Mouse (Mus musculus) myocyte (in vitro differentiated cells): Measurements from ENCODE around the gene Prkcsh. TPM values are rescaled to one million over a fixed set of nuclear protein-coding genes. Genes with fewer than 3 reads are reported as not detected.

Experiments
- H3K27me3 ChIP-seq: one replicate; pipeline ENCODE4 v1.6.1; 2011; ENCODE audit not compliant: control insufficient read depth, insufficient read depth, insufficient read length
- H3K36me3 ChIP-seq: one replicate; pipeline ENCODE4 v1.6.1; 2011; ENCODE audit not compliant: control insufficient read depth, insufficient read depth
- H3K4me2 ChIP-seq: one replicate; pipeline ENCODE4 v1.6.1; 2011; ENCODE audit warnings: low read depth, control low read depth
- H3K4me3 ChIP-seq: one replicate; pipeline ENCODE4 v1.5.1; 2011; ENCODE audit warnings: mild to moderate bottlenecking, control low read depth, moderate library complexity
- H3K79me2 ChIP-seq: one replicate; pipeline ENCODE4 v1.6.1; 2011; ENCODE audit not compliant: control insufficient read depth, insufficient read depth
- H3ac ChIP-seq: one replicate; pipeline ENCODE4 v1.6.1; 2011; ENCODE audit not compliant: control insufficient read depth, insufficient read length
- CEBPB ChIP-seq: IDR thresholded peaks from 2 replicates; pipeline ENCODE4 v1.6.1; 2011; ENCODE audit warnings: mild to moderate bottlenecking, moderate library complexity; ENCODE audit not compliant: poor library complexity, insufficient read depth, severe bottlenecking
- E2F4 ChIP-seq: IDR thresholded peaks from one replicate; pipeline ENCODE4 v1.6.1; 2011; ENCODE audit warnings: mild to moderate bottlenecking, control low read depth, moderate library complexity; ENCODE audit not compliant: insufficient read depth
- MAX ChIP-seq: IDR thresholded peaks from one replicate; pipeline ENCODE4 v1.6.1; 2011; ENCODE audit warnings: low read depth, mild to moderate bottlenecking, control low read depth
- MYOD1 ChIP-seq, 3 experiments: IDR thresholded peaks; one replicate each; pipeline ENCODE4 v1.6.1; 2011; ENCODE audit warnings: control low read depth in 2 of 3, low read depth in 2 of 3, mild to moderate bottlenecking in 2 of 3, moderate library complexity in 1 of 3; ENCODE audit not compliant: insufficient read length in 2 of 3, control insufficient read depth in 1 of 3
- MYOG ChIP-seq, 3 experiments: IDR thresholded peaks; one replicate each; pipeline ENCODE4 v1.6.1; 2011; ENCODE audit warnings: control low read depth in 2 of 3, low read depth in 2 of 3, mild to moderate bottlenecking in 2 of 3; ENCODE audit not compliant: insufficient read length in 2 of 3, control insufficient read depth in 1 of 3, insufficient read depth in 1 of 3
- POLR2A ChIP-seq: IDR thresholded peaks from one replicate; pipeline ENCODE4 v1.6.1; 2011; ENCODE audit warnings: low read depth, mild to moderate bottlenecking, control low read depth, moderate library complexity; ENCODE audit not compliant: insufficient read length
- POLR2AphosphoS2 ChIP-seq: IDR thresholded peaks from one replicate; pipeline ENCODE4 v1.6.1; 2011; ENCODE audit warnings: low read depth, control low read depth; ENCODE audit not compliant: insufficient read length
- REST ChIP-seq: IDR thresholded peaks from one replicate; pipeline ENCODE4 v1.6.1; 2011; ENCODE audit warnings: mild to moderate bottlenecking, control low read depth, moderate library complexity; ENCODE audit not compliant: insufficient read depth, insufficient read length
- SRF ChIP-seq: IDR thresholded peaks from one replicate; pipeline ENCODE4 v1.6.1; 2011; ENCODE audit warnings: low read depth; ENCODE audit not compliant: control insufficient read depth, insufficient read length
- TCF12 ChIP-seq: IDR thresholded peaks from one replicate; pipeline ENCODE4 v1.6.1; 2011; ENCODE audit warnings: mild to moderate bottlenecking, control low read depth; ENCODE audit not compliant: poor library complexity, insufficient read depth, severe bottlenecking
- TCF3 ChIP-seq: IDR thresholded peaks from one replicate; pipeline ENCODE4 v1.6.1; 2011; ENCODE audit warnings: low read depth, control low read depth; ENCODE audit not compliant: insufficient read length
- USF1 ChIP-seq: IDR thresholded peaks from one replicate; pipeline ENCODE4 v1.6.1; 2011; ENCODE audit warnings: low read depth, mild to moderate bottlenecking, control low read depth, moderate library complexity
- polyA plus RNA-seq: library from polyadenylated mRNA; unstranded; fragments of >200 nt; fragmentation: generic; extraction: Trizol; gene quantifications from one replicate; pipeline ENCODE4 v1.2.1, GENCODE M21; 2012; ENCODE audit warnings: missing spikeins

Gene Prkcsh
- polyA plus RNA-seq, 1 experiment, result 127 TPM

- Histone ChIP-seq H3K4me3 (no peak overlapping the region), H3K4me2 (no peak overlapping the region), H3ac (no peak overlapping the region), H3K27me3 (no peaks in the 10 kb centered on the region), H3K36me3 (no peaks in the 10 kb centered on the region), H3K79me2 (no peaks in the 10 kb centered on the region)
- TF ChIP-seq MYOD1 (IDR thresholded peaks at IDR 0.05; ENCODE audit: control insufficient read depth in 1 of 3, insufficient read length in 2 of 3, low read depth in 2 of 3), result no peak
- no peak for TF ChIP-seq MAX
- TF ChIP-seq TCF12, result no peak
- no peak for TF ChIP-seq CEBPB
- TF ChIP-seq SRF, result no peak
- TF ChIP-seq E2F4, result no peak
- TF ChIP-seq USF1, result no peak
- no peak for TF ChIP-seq POLR2A
- TF ChIP-seq TCF3, result no peak
- TF ChIP-seq MYOG (IDR thresholded peaks at IDR 0.05; ENCODE audit: control insufficient read depth in 1 of 3, insufficient read depth in 1 of 3, insufficient read length in 2 of 3, low read depth in 2 of 3), result no peak
- TF ChIP-seq REST, result no peak
- no peak for TF ChIP-seq POLR2AphosphoS2
Measured at GRCm38 (mm10) chr9:21983911-21984310, 18.7 kb upstream of the Prkcsh start.

- H3ac ChIP-seq, result no peak overlapping the region
- no peaks in the 10 kb centered on the region for H3K79me2 ChIP-seq
- no peaks in the 10 kb centered on the region for H3K27me3 ChIP-seq
- no peak overlapping the region for H3K4me2 ChIP-seq
- peak overlapping the region; percentile 68 for H3K4me3 ChIP-seq
- no peaks in the 10 kb centered on the region for H3K36me3 ChIP-seq
- TF ChIP-seq CEBPB (no peak), POLR2A (no peak), POLR2AphosphoS2 (no peak), MYOD1 (IDR thresholded peaks at IDR 0.05; ENCODE audit: control insufficient read depth in 1 of 3, insufficient read length in 2 of 3, low read depth in 2 of 3) (no peak), SRF (no peak), TCF3 (no peak), TCF12 (no peak), REST (no peak), MAX (no peak), E2F4 (no peak), MYOG (IDR thresholded peaks at IDR 0.05; ENCODE audit: control insufficient read depth in 1 of 3, insufficient read depth in 1 of 3, insufficient read length in 2 of 3, low read depth in 2 of 3) (no peak), USF1 (no peak)
Measured at GRCm38 (mm10) chr9:21987592-21988342, 14.8 kb upstream of the Prkcsh start.

GRCm38 (mm10) chr9:21988421-21989101 lies 14.0 kb upstream of the Prkcsh start:
- Histone ChIP-seq H3K4me2 (peak overlapping the region; percentile 82), H3K27me3 (no peaks in the 10 kb centered on the region)

GRCm38 (mm10) chr9:21989230-21990110 lies 13.1 kb upstream of the Prkcsh start, which contains the start of gene Rgl3:
Gene Rgl3 (minus strand): TSS chr9:21989446.
- Histone ChIP-seq H3ac (peak within 1 kb of the TSS; percentile 51), H3K36me3 (no peaks in the 10 kb centered on the region), H3K4me3 (peak within 1 kb of the TSS; percentile 68), H3K27me3 (peaks cover 4% of the 10 kb centered on the region), H3K4me2 (peak within 1 kb of the TSS; percentile 82), H3K79me2 (no peaks in the 10 kb centered on the region)
- peak; percentile 78 for TF ChIP-seq POLR2A
- TF ChIP-seq USF1, result no peak
- TF ChIP-seq POLR2AphosphoS2, result peak; percentile 80
- TF ChIP-seq MYOD1 (IDR thresholded peaks at IDR 0.05; ENCODE audit: control insufficient read depth in 1 of 3, insufficient read length in 2 of 3, low read depth in 2 of 3), result no peak

More at GRCm38 (mm10) chr9:21988421-21989101, 14.0 kb upstream of the Prkcsh start:
- no peak for TF ChIP-seq POLR2AphosphoS2
- TF ChIP-seq E2F4, result no peak
- no peak for TF ChIP-seq SRF
- TF ChIP-seq REST, result no peak
- TF ChIP-seq MYOG (IDR thresholded peaks at IDR 0.05; ENCODE audit: control insufficient read depth in 1 of 3, insufficient read depth in 1 of 3, insufficient read length in 2 of 3, low read depth in 2 of 3), result no peak
- TF ChIP-seq TCF3, result no peak
- no peak for TF ChIP-seq POLR2A
- no peak for TF ChIP-seq MYOD1 (IDR thresholded peaks at IDR 0.05; ENCODE audit: control insufficient read depth in 1 of 3, insufficient read length in 2 of 3, low read depth in 2 of 3)
- no peak for TF ChIP-seq MAX
- no peak for TF ChIP-seq TCF12
- no peak for TF ChIP-seq CEBPB
- TF ChIP-seq USF1, result no peak
- H3K4me3 ChIP-seq, result peak overlapping the region; percentile 68
- peak overlapping the region; percentile 51 for H3ac ChIP-seq
- no peaks in the 10 kb centered on the region for H3K36me3 ChIP-seq
- no peaks in the 10 kb centered on the region for H3K79me2 ChIP-seq
